8 mouse cellular contexts compared by ENCODE assay signal in the genomic region with DNA sequence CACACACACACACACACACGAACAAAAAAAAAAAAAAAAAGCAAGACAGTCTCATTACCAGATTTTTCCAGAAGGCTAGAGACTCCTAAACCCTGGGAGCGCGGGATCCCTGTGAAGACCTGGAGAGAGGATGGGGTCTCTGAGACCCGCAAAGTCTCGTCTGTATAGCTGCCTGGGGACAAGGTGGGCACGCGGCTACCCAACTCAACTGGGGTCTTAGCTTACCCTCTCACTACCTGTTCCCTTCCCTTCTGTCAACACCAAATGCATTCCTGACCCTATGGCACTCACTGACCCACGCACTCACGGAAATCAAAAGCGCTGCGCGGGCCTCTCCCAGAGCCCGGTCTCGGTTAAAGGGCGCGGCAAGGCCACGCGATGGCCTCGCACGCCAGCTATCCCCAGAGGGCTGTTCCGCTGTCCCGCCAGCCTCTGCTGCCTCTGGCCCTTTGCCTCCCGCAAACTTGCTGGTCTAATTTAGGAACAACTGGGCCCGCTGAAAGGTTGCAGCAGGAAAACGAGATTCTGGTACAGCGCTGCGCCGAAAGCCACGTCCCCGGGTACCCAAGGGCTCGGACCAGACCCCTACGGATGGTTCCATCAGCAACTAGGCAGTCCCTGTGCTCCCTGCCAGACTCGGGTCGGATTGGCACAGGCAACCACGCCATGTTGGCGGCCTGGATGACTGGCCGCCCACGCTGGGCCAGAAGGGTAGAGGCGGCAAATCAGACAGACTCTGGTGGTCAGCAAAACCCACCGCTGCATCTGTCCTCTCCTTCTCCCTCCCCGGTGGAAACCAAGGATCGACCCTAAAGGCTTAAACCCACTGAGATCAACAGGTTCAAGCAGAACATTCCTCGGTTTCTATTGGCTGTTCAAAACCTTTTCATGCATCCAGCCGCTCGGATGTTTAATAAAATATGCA. TPM values are rescaled to one million over a fixed set of nuclear protein-coding genes. Genes with fewer than 3 reads are reported as not detected.
DNase-seq lines count a peak whose midpoint lies in the region; ATAC-seq and TF ChIP-seq lines count a peak whose summit lies in the region.

No protein-coding gene starts in this region.

- no peak overlapping the region for H3K27ac ChIP-seq in ES-Bruce4 (ENCODE audit: insufficient read depth, low read length)
- H3K27ac ChIP-seq in embryonic fibroblast, embryonic 13.5 days (ENCODE audit: insufficient read depth, low read length): no peak overlapping the region
- peak overlapping the region; percentile 2 for H3K27ac ChIP-seq in hindbrain, embryonic 11.5 days (ENCODE audit: low read depth, low read length)
- peak overlapping the region; percentile 84 for H3K27ac ChIP-seq in midbrain, embryonic 16.5 days (ENCODE audit: low read length)

- peak; percentile 31 to 51 for DNase-seq in B cell, adult 2 months
- peak; percentile 63 for DNase-seq in hindbrain, embryonic 11.5 days (ENCODE audit: low spot score)
- no peak for DNase-seq in urinary bladder, postnatal 10 days (ENCODE audit: low spot score)
- no peak for DNase-seq in urinary bladder, postnatal 25 days (ENCODE audit: low spot score)
- no peak for DNase-seq in layer of hippocampus, postnatal 10 days (ENCODE audit: low spot score in 2 of 2)

- TF ChIP-seq POLR2A in ES-Bruce4 (IDR thresholded peaks at IDR 0.05; ENCODE audit: insufficient read depth, low read length): no peak
- TF ChIP-seq POLR2A in embryonic fibroblast, embryonic 13.5 days (IDR thresholded peaks at IDR 0.05; ENCODE audit: low read depth, low read length): no peak

- no peak for TF ChIP-seq CTCF in ES-Bruce4 (IDR thresholded peaks at IDR 0.05; ENCODE audit: low read depth, low read length)
- no peak for TF ChIP-seq CTCF in embryonic fibroblast, embryonic 13.5 days (IDR thresholded peaks at IDR 0.05; ENCODE audit: borderline replicate concordance, insufficient read depth, low read length)

- peak overlapping the region; percentile 14; the same call in 1 of the 2 replicates for H3K4me3 ChIP-seq in ES-Bruce4 (ENCODE audit: low read depth, low read length)
- H3K4me3 ChIP-seq in embryonic fibroblast, embryonic 13.5 days (ENCODE audit: insufficient read depth, low read length): peak overlapping the region; percentile 30
- peak overlapping the region; percentile 41 for H3K4me3 ChIP-seq in hindbrain, embryonic 11.5 days (ENCODE audit: low read depth, low read length)
- H3K4me3 ChIP-seq in midbrain, embryonic 16.5 days (ENCODE audit: low read depth, low read length): peak overlapping the region; percentile 52

- H3K4me1 ChIP-seq in ES-Bruce4 (ENCODE audit: control insufficient read depth, insufficient read depth, low read length): no peaks in the 10 kb centered on the region
- no peaks in the 10 kb centered on the region for H3K4me1 ChIP-seq in embryonic fibroblast, embryonic 13.5 days (ENCODE audit: control insufficient read depth, insufficient read depth, low read length)
- peaks cover 5% of the 10 kb centered on the region for H3K4me1 ChIP-seq in hindbrain, embryonic 11.5 days (replicated peaks; ENCODE audit: control insufficient read depth, insufficient read depth, low read length)
- H3K4me1 ChIP-seq in midbrain, embryonic 16.5 days (ENCODE audit: control insufficient read depth, insufficient read depth, low read length): peaks cover 15% of the 10 kb centered on the region

- peak overlapping the region; percentile 6; the same call in 1 of the 2 replicates for H3K4me2 ChIP-seq in hindbrain, embryonic 11.5 days (replicated peaks; ENCODE audit: low read depth, low read length)
- peak overlapping the region; percentile 62 for H3K4me2 ChIP-seq in midbrain, embryonic 16.5 days (ENCODE audit: low read length)

- H3K36me3 ChIP-seq in ES-Bruce4 (ENCODE audit: control insufficient read depth, insufficient read depth, low read length, poor library complexity, severe bottlenecking): no peaks in the 10 kb centered on the region
- no peaks in the 10 kb centered on the region for H3K36me3 ChIP-seq in hindbrain, embryonic 11.5 days (ENCODE audit: control insufficient read depth, insufficient read depth, low read length)
- no peaks in the 10 kb centered on the region for H3K36me3 ChIP-seq in midbrain, embryonic 16.5 days (ENCODE audit: control insufficient read depth, insufficient read depth, low read length)

- 1% methylated on average over 45 of the region's 45 CpGs for WGBS in hindbrain, embryonic 11.5 days
- 1% methylated on average over 44 of the region's 45 CpGs for WGBS in midbrain, embryonic 16.5 days

- no peak for TF ChIP-seq EP300 in ES-Bruce4 (IDR thresholded peaks at IDR 0.05; ENCODE audit: insufficient read depth, low read depth, low read length)

- ATAC-seq in hindbrain, embryonic 11.5 days (ENCODE audit: low FRiP score): no peak
- ATAC-seq in midbrain, embryonic 16.5 days: no peak

- H3K9me3 ChIP-seq in ES-Bruce4 (replicated peaks; ENCODE audit: control insufficient read depth, insufficient read depth, low read length, poor library complexity, severe bottlenecking): no peaks in the 10 kb centered on the region
- no peaks in the 10 kb centered on the region for H3K9me3 ChIP-seq in hindbrain, embryonic 11.5 days (ENCODE audit: control insufficient read depth, low read length)
- no peaks in the 10 kb centered on the region for H3K9me3 ChIP-seq in midbrain, embryonic 16.5 days (replicated peaks; ENCODE audit: control insufficient read depth, low read length, poor library complexity, severe bottlenecking)

- no peak overlapping the region for H3K9ac ChIP-seq in ES-Bruce4 (ENCODE audit: low read depth, poor library complexity, severe bottlenecking)
- peak overlapping the region; percentile 24; the same call in 1 of the 2 replicates for H3K9ac ChIP-seq in hindbrain, embryonic 11.5 days (ENCODE audit: low read depth, low read length)
- peak overlapping the region; percentile 37 for H3K9ac ChIP-seq in midbrain, embryonic 16.5 days (ENCODE audit: low read depth, low read length)

- peaks cover 45% of the 10 kb centered on the region for H3K27me3 ChIP-seq in ES-Bruce4 (ENCODE audit: control insufficient read depth, insufficient read depth, low read length, poor library complexity, severe bottlenecking)
- H3K27me3 ChIP-seq in hindbrain, embryonic 11.5 days (ENCODE audit: control insufficient read depth, insufficient read depth, low read length): peaks cover 57% of the 10 kb centered on the region
- peaks cover 5% of the 10 kb centered on the region for H3K27me3 ChIP-seq in midbrain, embryonic 16.5 days (ENCODE audit: control insufficient read depth, insufficient read depth, low read depth, low read length)

RNA-seq across cellular contexts. Expression of gene Rsrc1, which starts 2.5 kb away (rescaled TPM):
- 57.4 and 57.8 TPM in 2 replicates for polyA plus RNA-seq in ES-Bruce4 (2011; ENCODE audit: insufficient read depth, insufficient read length, low read depth, missing spikeins)
- 36.5 and 44.9 TPM in 2 replicates for polyA plus RNA-seq in embryonic fibroblast, embryonic 13.5 days (2011; ENCODE audit: insufficient read length, low read depth, missing spikeins)
- 45.0 and 47.8 TPM in 2 replicates for polyA plus RNA-seq in hindbrain, embryonic 11.5 days (2014; fragmentation: Nextera tagmentation; extraction: Ambion mirVana)
- polyA plus RNA-seq in midbrain, embryonic 16.5 days (2015; fragmentation: Nextera tagmentation; extraction: Ambion mirVana): 42.4 and 44.3 TPM in 2 replicates
- total RNA-seq in layer of hippocampus, postnatal 10 days (2021): 10 to 100 TPM; 30.4 to 30.8 TPM

RNA-seq across cellular contexts. Expression of gene Shox2, which starts 2.9 kb away (rescaled TPM):
- 0.82 and 0.88 TPM in 2 replicates for polyA plus RNA-seq in ES-Bruce4 (2011; ENCODE audit: insufficient read depth, insufficient read length, low read depth, missing spikeins)
- 22.3 and 46.0 TPM in 2 replicates for polyA plus RNA-seq in embryonic fibroblast, embryonic 13.5 days (2011; ENCODE audit: insufficient read length, low read depth, missing spikeins)
- polyA plus RNA-seq in hindbrain, embryonic 11.5 days (2014; fragmentation: Nextera tagmentation; extraction: Ambion mirVana): 23.7 and 32.7 TPM in 2 replicates
- 50.4 and 55.3 TPM in 2 replicates for polyA plus RNA-seq in midbrain, embryonic 16.5 days (2015; fragmentation: Nextera tagmentation; extraction: Ambion mirVana)
- under 1 TPM; 0.11 to 0.50 TPM for total RNA-seq in layer of hippocampus, postnatal 10 days (2021)

Comparison
In these comparisons a context has a peak if more than half of its experiments do, and no peak if none do; other contexts are left out.
1. DNase-seq: peak in B cell, adult 2 months (2 of 2) and hindbrain, embryonic 11.5 days (single experiment); none in urinary bladder, postnatal 10 days (single experiment), urinary bladder, postnatal 25 days (single experiment) and layer of hippocampus, postnatal 10 days (0 of 2).
2. H3K27ac ChIP-seq: peak in hindbrain, embryonic 11.5 days (single experiment) and midbrain, embryonic 16.5 days (single experiment); none in ES-Bruce4 (single experiment) and embryonic fibroblast, embryonic 13.5 days (single experiment).
3. RNA of gene Shox2, which starts 2.9 kb away (polyA plus RNA-seq): 50.4 to 55.3 TPM in midbrain, embryonic 16.5 days, 22.3 to 46.0 TPM in embryonic fibroblast, embryonic 13.5 days and 23.7 to 32.7 TPM in hindbrain, embryonic 11.5 days; 0.82 to 0.88 TPM in ES-Bruce4; every median in the first group is over 10 times any median in the second.
4. Peak in every context shown above with its lines, with median percentiles within 50 percentile points of each other: H3K4me3 ChIP-seq.